Mouse (Mus musculus): ENCODE data around the gene Inpp4b. TPM values are rescaled to one million over a fixed set of nuclear protein-coding genes. Genes with fewer than 3 reads are reported as not detected.

Inpp4b gene
- polyA plus RNA-seq, 1 experiment from 2014 or later: 5.5 TPM

DNA sequence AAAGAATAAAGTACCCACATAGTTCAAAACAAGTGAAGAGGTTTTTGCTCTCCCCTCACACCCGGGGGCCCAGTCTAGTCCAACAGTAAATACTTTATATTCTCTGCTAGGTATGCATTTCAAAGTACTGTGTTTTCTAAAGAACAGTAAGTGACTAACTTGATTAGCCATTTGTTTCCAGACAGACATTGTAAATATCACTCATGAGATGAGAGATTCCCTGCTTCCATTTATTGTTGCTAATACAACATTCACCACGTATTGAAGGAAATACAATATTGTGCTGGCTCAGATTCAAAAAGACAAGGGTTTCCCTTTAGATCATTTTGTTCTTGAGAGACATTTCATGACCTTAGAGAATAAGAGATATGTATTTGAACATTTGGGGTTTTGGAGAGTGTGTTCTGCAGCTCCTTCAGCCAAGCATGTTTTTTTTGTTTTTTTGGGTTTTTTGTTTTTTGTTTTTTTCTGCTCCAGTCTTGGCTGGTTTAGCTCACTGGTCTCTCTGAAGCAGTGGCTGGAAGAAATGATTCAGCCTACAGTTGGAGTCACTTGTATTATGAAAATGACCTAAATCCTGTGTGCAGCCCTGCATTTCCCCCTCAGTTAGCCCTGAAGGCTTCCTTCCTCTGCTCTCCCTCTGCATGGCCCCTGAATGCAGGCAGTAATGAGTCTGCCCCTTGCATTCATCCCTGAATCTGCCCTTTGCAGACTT, 426.5 kb downstream of the Inpp4b start:
- WGBS: 49% methylated on average over 2 of the region's 2 CpGs
- H3K4me1 ChIP-seq (ENCODE audit: control insufficient read depth, insufficient read depth, low read length): peaks cover 6% of the 10 kb centered on the region; the same call in 1 of the 2 replicates
- no peaks in the 10 kb centered on the region for H3K27me3 ChIP-seq (ENCODE audit: control insufficient read depth, insufficient read depth, low read length)
- H3K9ac ChIP-seq (ENCODE audit: low read length): no peak overlapping the region
- no peak overlapping the region for H3K27ac ChIP-seq (ENCODE audit: low read length)
- peak overlapping the region; percentile 46; the same call in 1 of the 2 replicates for H3K4me2 ChIP-seq (ENCODE audit: low read depth, low read length)
- ATAC-seq (ENCODE audit: insufficient read depth, low FRiP score): no peak
- H3K9me3 ChIP-seq (replicated peaks; ENCODE audit: control insufficient read depth, low read length): no peaks in the 10 kb centered on the region
- no peak overlapping the region for H3K4me3 ChIP-seq (replicated peaks; ENCODE audit: low read length)
- H3K36me3 ChIP-seq (ENCODE audit: control insufficient read depth, insufficient read depth, low read length): no peaks in the 10 kb centered on the region

DNA sequence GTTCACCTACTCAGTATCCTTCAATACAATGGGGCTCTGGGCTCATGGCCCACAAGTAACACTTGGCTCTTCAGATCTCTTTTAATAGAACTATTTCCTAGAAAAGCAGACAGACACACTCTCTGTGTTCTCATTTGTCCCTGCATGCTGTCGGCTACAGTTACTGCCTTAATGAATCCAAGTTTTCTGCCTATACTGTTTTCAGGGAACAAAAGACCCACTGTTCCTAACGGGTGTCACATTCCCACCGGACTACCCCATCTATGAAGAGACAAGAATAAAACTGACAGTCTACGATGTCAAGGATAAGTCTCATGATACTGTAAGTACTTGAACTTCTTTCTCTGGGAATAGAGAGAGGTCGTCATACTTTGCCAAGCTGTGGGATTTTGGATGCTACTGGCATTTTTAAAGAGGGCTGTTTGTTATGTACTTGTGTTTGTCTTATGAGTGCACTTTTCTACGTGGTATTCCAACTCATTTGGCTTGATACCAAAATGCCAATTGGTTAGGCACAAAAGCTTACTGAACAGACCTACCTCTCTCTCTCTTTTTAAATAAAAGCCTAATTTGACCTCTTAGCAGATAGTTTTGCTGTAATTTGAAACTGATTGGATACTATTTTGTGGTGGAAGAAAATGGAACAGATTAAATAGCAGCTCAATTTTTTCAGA, 428.4 kb downstream of the Inpp4b start:
- peaks cover 6% of the 10 kb centered on the region; the same call in 1 of the 2 replicates for H3K4me1 ChIP-seq (ENCODE audit: control insufficient read depth, insufficient read depth, low read length)
- ATAC-seq (ENCODE audit: insufficient read depth, low FRiP score): no peak
- no peak overlapping the region for H3K4me3 ChIP-seq (replicated peaks; ENCODE audit: low read length)
- no peak overlapping the region for H3K9ac ChIP-seq (ENCODE audit: low read length)
- WGBS: 76% methylated on average over 6 of the region's 6 CpGs
- no peak overlapping the region for H3K27ac ChIP-seq (ENCODE audit: low read length)
- H3K4me2 ChIP-seq (ENCODE audit: low read depth, low read length): no peak overlapping the region
- H3K36me3 ChIP-seq (ENCODE audit: control insufficient read depth, insufficient read depth, low read length): no peaks in the 10 kb centered on the region
- H3K27me3 ChIP-seq (ENCODE audit: control insufficient read depth, insufficient read depth, low read length): no peaks in the 10 kb centered on the region
- no peaks in the 10 kb centered on the region for H3K9me3 ChIP-seq (replicated peaks; ENCODE audit: control insufficient read depth, low read length)

DNA sequence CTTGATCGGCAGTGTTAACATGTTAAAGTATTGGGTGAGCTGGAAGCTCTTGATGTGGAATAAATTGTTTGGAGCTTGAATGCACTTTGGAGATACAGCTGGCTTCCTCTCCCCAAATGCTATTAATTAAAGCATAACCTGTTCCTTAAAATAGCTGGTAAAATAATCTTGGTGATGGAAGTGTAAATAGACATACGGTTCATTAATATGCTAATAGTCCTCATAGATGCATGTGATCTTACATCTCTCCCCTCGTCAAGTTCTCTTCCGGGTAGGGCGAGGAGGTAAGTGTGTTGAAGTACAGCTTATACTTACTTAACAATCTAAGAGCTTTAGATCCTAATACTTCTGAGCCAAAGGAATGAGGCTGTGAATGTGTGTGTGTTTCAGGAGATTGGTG, 430.5 kb downstream of the Inpp4b start:
- Histone ChIP-seq H3K4me1 (ENCODE audit: control insufficient read depth, insufficient read depth, low read length) (no peaks in the 10 kb centered on the region; the same call in 1 of the 2 replicates), H3K4me2 (ENCODE audit: low read depth, low read length) (no peak overlapping the region), H3K27me3 (ENCODE audit: control insufficient read depth, insufficient read depth, low read length) (no peaks in the 10 kb centered on the region), H3K27ac (ENCODE audit: low read length) (no peak overlapping the region), H3K36me3 (ENCODE audit: control insufficient read depth, insufficient read depth, low read length) (no peaks in the 10 kb centered on the region), H3K4me3 (replicated peaks; ENCODE audit: low read length) (no peak overlapping the region), H3K9ac (ENCODE audit: low read length) (no peak overlapping the region), H3K9me3 (replicated peaks; ENCODE audit: control insufficient read depth, low read length) (no peaks in the 10 kb centered on the region)
- 84% methylated on average over 5 of the region's 5 CpGs for WGBS
- ATAC-seq (ENCODE audit: insufficient read depth, low FRiP score): no peak

DNA sequence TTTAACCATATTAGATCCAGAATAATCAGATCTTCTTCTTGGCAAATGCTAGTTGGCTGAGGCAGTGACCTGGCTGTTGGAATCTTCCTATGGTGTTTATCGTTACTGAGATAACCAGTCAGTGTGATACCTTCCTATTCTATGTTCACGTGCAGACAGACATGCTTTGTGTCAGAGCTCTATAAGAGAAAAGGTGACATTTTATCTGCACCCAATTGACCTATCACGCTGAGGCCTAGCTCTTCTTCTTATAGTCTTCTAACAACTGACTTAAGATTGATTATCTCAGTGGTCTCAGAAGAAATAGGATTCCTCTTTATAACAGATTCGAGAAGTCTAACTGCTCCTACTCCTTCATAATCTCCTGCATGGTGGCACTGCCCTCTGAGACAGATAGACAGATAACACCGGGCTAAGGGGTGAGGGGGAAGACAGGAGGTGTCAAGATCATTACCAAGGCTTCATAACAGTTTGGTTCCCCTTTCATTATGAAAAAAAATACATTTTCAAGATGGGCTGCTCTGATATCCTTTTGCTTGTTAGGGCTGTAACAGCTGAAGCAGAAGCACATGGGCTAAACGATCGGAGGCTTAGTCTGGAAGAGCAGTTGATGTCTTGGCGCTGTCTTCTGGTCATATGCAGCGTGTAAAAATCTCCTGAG, 431.1 kb downstream of the Inpp4b start:
- Histone ChIP-seq H3K4me3 (replicated peaks; ENCODE audit: low read length) (no peak overlapping the region), H3K4me2 (ENCODE audit: low read depth, low read length) (no peak overlapping the region), H3K9me3 (replicated peaks; ENCODE audit: control insufficient read depth, low read length) (no peaks in the 10 kb centered on the region), H3K9ac (ENCODE audit: low read length) (no peak overlapping the region), H3K4me1 (ENCODE audit: control insufficient read depth, insufficient read depth, low read length) (no peaks in the 10 kb centered on the region; the same call in 1 of the 2 replicates), H3K27ac (ENCODE audit: low read length) (no peak overlapping the region), H3K36me3 (ENCODE audit: control insufficient read depth, insufficient read depth, low read length) (no peaks in the 10 kb centered on the region), H3K27me3 (ENCODE audit: control insufficient read depth, insufficient read depth, low read length) (no peaks in the 10 kb centered on the region)
- ATAC-seq (ENCODE audit: insufficient read depth, low FRiP score): no peak
- 60% methylated on average over 9 of the region's 9 CpGs for WGBS

DNA sequence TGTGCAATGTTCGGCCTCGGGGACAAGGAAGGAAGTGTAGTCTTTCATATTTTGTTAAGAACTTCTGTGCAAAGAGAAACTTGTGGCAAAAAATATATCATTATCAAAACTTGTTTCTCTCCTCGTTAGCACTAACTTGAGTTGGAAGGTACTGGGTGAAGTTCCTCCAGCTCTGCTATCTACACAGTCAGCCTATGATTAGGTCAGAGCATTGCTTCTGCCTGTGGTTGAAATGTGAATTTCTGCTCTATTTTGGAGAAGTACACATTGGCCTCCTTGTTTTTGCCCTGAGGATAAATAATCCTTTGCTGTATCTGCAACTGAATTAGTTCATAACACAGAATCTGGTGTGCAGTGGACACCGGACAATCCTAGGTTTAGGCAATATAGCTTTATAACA, 431.7 kb downstream of the Inpp4b start:
- 49% methylated on average over 4 of the region's 4 CpGs for WGBS
- no peak for ATAC-seq (ENCODE audit: insufficient read depth, low FRiP score)
- Histone ChIP-seq H3K36me3 (ENCODE audit: control insufficient read depth, insufficient read depth, low read length) (no peaks in the 10 kb centered on the region), H3K4me3 (replicated peaks; ENCODE audit: low read length) (no peak overlapping the region), H3K4me1 (ENCODE audit: control insufficient read depth, insufficient read depth, low read length) (no peaks in the 10 kb centered on the region; the same call in 1 of the 2 replicates), H3K27ac (ENCODE audit: low read length) (no peak overlapping the region), H3K9me3 (replicated peaks; ENCODE audit: control insufficient read depth, low read length) (no peaks in the 10 kb centered on the region), H3K4me2 (ENCODE audit: low read depth, low read length) (no peak overlapping the region), H3K27me3 (ENCODE audit: control insufficient read depth, insufficient read depth, low read length) (no peaks in the 10 kb centered on the region), H3K9ac (ENCODE audit: low read length) (no peak overlapping the region)

DNA sequence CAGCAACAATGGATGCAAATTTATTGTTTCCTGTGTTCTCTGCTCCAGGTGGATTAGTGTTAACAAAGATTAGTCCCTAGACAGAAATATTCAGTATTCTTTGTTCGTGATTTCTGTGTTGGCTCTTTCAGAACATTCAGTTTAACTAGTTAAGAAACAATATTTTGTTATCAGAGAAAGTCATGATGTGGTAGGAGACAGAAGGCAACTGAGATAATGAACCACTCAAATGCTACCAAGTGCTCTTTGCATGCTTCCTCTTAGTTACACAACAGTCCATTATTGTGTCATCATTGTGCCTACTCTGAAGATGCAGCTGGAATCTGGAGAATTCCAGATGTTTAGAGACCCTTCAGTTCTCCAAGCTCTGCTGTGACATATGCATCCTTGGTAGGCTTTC, 432.1 kb downstream of the Inpp4b start:
- no peaks in the 10 kb centered on the region for H3K36me3 ChIP-seq (ENCODE audit: control insufficient read depth, insufficient read depth, low read length)
- no peaks in the 10 kb centered on the region for H3K27me3 ChIP-seq (ENCODE audit: control insufficient read depth, insufficient read depth, low read length)
- no peak overlapping the region for H3K4me2 ChIP-seq (ENCODE audit: low read depth, low read length)
- WGBS: 35% methylated on average over 1 of the region's 1 CpGs
- no peak for ATAC-seq (ENCODE audit: insufficient read depth, low FRiP score)
- no peaks in the 10 kb centered on the region for H3K9me3 ChIP-seq (replicated peaks; ENCODE audit: control insufficient read depth, low read length)
- no peak overlapping the region for H3K27ac ChIP-seq (ENCODE audit: low read length)
- no peaks in the 10 kb centered on the region for H3K4me1 ChIP-seq (ENCODE audit: control insufficient read depth, insufficient read depth, low read length)
- no peak overlapping the region for H3K9ac ChIP-seq (ENCODE audit: low read length)
- H3K4me3 ChIP-seq (replicated peaks; ENCODE audit: low read length): no peak overlapping the region

DNA sequence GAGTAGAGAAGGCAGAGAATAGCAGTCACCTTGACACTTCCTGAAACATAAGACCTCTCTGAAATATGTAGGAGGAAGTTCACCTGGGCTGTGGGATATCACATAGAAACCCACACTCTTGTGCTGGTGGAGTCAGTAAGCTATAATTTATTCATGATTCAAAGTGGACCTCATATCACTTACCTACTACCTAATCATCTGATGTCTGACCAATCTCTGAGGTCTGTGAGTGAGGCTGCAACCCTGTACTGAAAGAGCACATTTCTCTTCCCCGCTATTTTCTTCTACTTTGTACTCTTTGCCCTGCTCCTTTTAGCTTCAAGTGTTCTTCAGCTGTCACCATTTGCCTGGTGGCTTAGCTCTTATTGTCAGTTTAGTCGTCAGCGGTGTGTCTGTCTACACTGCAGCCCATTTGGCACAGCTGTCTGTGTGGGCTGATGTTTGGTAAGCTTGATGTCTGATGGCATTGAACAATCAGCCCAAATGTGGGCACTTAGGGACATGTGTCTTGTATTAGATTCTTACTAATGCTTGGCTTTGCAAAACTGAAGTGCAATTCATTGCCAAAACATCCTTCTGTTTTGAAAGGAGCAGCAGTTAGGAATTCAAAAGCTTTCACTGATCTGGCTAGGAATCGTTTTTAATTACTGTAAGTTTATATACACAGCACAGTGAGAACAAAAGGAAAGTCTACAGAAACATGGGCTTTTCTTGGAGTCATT, 434.3 kb downstream of the Inpp4b start:
- no peaks in the 10 kb centered on the region for H3K4me1 ChIP-seq (ENCODE audit: control insufficient read depth, insufficient read depth, low read length)
- H3K9ac ChIP-seq (ENCODE audit: low read length): no peak overlapping the region
- 61% methylated on average over 4 of the region's 4 CpGs for WGBS

DNA sequence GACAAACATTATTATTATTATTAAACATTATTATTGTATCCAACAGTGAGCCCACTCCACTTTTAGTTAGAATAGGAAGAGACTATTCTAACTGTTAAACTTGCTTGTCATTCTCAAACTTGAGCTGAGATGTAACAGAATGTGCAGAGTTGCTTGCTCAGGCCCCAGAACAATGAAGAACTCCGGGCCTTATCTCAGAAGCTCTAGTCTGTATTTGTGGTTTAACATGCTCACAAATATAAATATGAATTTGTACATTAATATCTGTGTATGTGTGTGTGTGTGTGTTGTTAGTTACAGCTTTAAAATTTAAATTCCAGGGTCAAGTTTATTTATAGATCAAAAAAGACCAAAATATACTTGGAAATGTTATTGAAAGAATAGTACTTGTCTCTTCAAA, 435.3 kb downstream of the Inpp4b start:
- H3K27me3 ChIP-seq (ENCODE audit: control insufficient read depth, insufficient read depth, low read length): no peaks in the 10 kb centered on the region
- WGBS: 77% methylated on average over 1 of the region's 1 CpGs
- ATAC-seq (ENCODE audit: insufficient read depth, low FRiP score): no peak

More for the DNA sequence above, 434.3 kb downstream of the Inpp4b start:
- Histone ChIP-seq H3K36me3 (ENCODE audit: control insufficient read depth, insufficient read depth, low read length) (no peaks in the 10 kb centered on the region), H3K4me2 (ENCODE audit: low read depth, low read length) (no peak overlapping the region), H3K4me3 (replicated peaks; ENCODE audit: low read length) (no peak overlapping the region), H3K27me3 (ENCODE audit: control insufficient read depth, insufficient read depth, low read length) (no peaks in the 10 kb centered on the region), H3K9me3 (replicated peaks; ENCODE audit: control insufficient read depth, low read length) (no peaks in the 10 kb centered on the region), H3K27ac (ENCODE audit: low read length) (no peak overlapping the region)
- no peak for ATAC-seq (ENCODE audit: insufficient read depth, low FRiP score)

More for the DNA sequence above, 435.3 kb downstream of the Inpp4b start:
- Histone ChIP-seq H3K4me1 (ENCODE audit: control insufficient read depth, insufficient read depth, low read length) (no peaks in the 10 kb centered on the region), H3K36me3 (ENCODE audit: control insufficient read depth, insufficient read depth, low read length) (no peaks in the 10 kb centered on the region), H3K9me3 (replicated peaks; ENCODE audit: control insufficient read depth, low read length) (no peaks in the 10 kb centered on the region), H3K27ac (ENCODE audit: low read length) (no peak overlapping the region), H3K9ac (ENCODE audit: low read length) (no peak overlapping the region), H3K4me2 (ENCODE audit: low read depth, low read length) (no peak overlapping the region), H3K4me3 (replicated peaks; ENCODE audit: low read length) (no peak overlapping the region)
